Mouse (Mus musculus) kidney, adult 2 months (tissue): ENCODE results near the gene Trpm3.

Experiments used
- CTCF ChIP-seq: fragments of 200-500 bp; conservative IDR thresholded peaks from 2 replicates; pipeline ENCODE4 v1.5.1; 2011; ENCODE audit warnings: low read depth, mild to moderate bottlenecking, control low read depth, low read length, moderate library complexity, mixed read lengths; ENCODE audit not compliant: insufficient read depth, insufficient read length
- POLR2A ChIP-seq: fragments of 200-500 bp; IDR thresholded peaks from one replicate; pipeline ENCODE4 v1.6.1; 2011; ENCODE audit warnings: low read depth, low read length, control low read depth

DNA sequence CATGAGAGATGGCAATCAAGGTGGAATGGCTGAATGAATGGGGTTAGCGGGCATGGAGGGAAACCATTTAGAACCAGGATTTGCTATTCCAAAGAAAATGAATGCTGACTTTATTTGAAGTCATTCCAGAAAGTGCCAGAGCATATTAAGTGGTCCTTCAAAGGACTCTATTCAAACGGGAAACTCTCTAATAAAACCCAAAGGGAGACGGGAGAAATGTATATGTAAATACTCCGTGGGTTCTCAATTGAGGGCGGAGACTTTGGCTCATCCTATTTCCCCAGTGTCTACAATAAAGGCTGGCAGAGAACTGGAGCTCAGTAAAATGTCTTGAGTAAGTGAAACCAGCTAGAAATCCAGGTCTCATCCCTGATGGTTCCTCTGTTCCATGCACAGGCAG, 733.6 kb downstream of the Trpm3 start:
- TF ChIP-seq CTCF (no peak), POLR2A (no peak)
